Mouse (Mus musculus): ENCODE measurements around the gene Dph5.

DNA sequence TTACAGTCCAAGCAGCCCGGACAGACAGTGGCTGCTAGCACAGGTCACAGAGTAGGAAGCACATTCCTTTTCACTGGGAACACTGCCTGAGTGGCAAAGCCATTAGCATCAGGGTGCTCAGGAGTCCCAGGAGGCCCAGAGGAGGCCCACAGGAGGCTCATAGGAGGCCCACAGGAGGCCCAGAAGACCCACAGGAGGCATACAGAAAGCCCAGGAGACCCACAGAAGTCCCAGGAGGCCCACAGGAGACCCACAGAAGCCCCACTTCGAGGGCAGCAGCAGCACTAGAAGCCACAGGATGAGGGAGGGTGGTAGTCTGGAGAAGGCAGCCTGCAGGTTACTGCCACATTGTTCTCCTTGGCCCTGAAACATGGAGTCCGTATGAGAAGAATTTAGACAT, 65.5 kb downstream of the Dph5 start:
- no peak for TF ChIP-seq POLR2A (IDR thresholded peaks at IDR 0.05; ENCODE audit: insufficient read length, low read depth)
- TF ChIP-seq REST (IDR thresholded peaks at IDR 0.05; ENCODE audit: insufficient read depth, insufficient read length) = no peak
- TF ChIP-seq TCF12 (IDR thresholded peaks at IDR 0.05; ENCODE audit: insufficient read depth, poor library complexity, severe bottlenecking) = no peak
- TF ChIP-seq MAX (IDR thresholded peaks at IDR 0.05; ENCODE audit: low read depth) = no peak
- no peak for TF ChIP-seq TCF3 (IDR thresholded peaks at IDR 0.05; ENCODE audit: insufficient read length, low read depth)
